Mouse (Mus musculus): ENCODE results near the gene Ctnnbip1.

- TF ChIP-seq CTCF (IDR thresholded peaks at IDR 0.05) (no peak), EP300 (IDR thresholded peaks at IDR 0.05) (no peak)
Measured at GRCm38 (mm10) chr4:149551696-149552095, 33.7 kb downstream of the Ctnnbip1 start.
